Mouse (Mus musculus) adrenal gland, adult 2 months (tissue): ENCODE data around the gene Gm20388. TPM values are rescaled to one million over a fixed set of nuclear protein-coding genes. Genes with fewer than 3 reads are reported as not detected.

ENCODE experiments used
- DNase-seq: peaks from one replicate; pipeline ENCODE4 v3.0.0; 2021
- polyA plus RNA-seq: library from polyadenylated mRNA; depleted of rRNA; stranded (reverse); fragments of >200 nt; gene quantifications from 2 replicates; pipeline ENCODE4 v1.2.3, GENCODE M21; 2012
- total RNA-seq, 2 experiments: library from RNA; stranded (reverse); gene quantifications; 2 replicates each; pipeline ENCODE4 v1.2.3; 2021

Gm20388 gene
- total and polyA plus RNA-seq, 3 experiments = 5.9 to 50.1 (median 9.9) TPM

DNA sequence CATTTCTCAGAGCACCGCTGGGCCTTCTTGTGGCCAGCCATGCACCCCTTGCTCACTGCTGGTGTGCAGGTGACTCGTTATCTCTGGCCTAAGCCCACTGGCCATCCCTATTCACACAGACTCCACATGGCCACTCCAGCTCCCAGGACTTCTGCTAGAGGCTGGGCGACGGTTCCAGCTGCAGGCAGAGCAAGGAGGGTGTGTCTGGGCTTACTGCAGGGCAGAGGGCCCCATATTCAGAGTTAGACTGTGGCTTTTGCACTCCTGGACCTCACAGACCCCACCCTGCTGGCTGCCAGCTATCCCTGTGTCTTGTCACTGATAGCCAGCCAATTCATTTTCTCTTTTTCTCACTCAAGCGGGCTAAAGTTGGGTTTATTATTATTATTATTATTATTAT lies 773.4 kb downstream of the Gm20388 start:
- no peak for DNase-seq

DNA sequence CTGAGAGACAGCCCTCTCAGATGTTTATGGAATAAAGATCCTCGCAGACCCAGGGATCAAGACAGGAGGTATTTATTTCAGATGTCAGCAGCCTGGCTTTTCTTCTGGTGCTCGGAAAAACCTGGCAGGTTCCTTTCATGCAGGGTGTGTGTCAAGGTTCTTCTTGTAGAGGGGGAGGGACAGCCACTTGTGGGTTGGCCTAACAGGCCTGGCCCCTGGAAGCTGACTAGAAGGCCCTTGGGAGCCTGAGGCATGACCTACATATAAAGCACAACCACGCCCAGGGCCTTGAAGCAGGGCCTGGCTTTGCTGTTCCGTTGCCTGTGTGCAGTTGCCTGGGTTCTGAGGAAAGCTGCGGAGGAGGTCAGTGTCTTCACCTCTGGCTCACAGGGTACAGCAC lies 774.5 kb downstream of the Gm20388 start:
- peak; percentile 91 for DNase-seq

DNA sequence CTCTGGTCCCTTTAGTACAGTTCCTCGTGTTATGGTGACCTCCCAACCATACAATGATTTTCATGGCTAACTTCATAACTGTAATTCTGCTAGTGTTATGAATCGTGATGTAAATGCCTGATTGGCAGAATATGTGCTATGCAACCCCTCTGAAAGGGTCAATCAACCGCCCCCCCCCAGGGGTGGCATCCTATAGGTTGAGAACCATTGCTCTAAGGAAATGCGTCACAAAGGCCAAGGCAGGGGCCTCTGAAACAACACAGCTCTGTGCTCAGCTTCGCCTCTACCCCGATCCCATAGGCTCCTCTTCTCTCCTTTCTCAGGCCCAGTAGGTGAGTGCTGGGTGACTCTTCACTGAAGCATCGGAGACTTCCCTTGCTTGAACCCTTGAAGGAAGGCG lies 775.0 kb downstream of the Gm20388 start:
- DNase-seq = no peak

DNA sequence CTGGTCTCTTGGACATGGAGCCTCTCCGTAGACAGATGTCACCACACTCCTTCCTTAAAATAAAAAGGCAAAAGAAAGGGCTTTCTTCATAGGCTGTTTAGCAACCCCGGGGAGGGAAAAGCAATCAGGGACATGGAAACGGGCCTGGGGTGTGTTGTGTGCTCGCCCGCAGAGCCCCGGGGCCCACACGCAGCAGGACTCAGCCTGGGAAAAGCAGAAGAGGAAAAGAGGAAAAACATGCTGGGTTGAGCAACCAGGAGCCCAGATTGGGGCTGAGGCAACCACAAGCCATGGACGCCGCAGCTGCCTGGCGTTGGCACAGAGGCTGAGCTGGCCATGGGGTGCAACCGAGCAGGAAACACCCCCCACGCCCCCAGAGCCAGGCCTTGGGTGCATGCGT lies 775.4 kb downstream of the Gm20388 start:
- peak; percentile 70 for DNase-seq

DNA sequence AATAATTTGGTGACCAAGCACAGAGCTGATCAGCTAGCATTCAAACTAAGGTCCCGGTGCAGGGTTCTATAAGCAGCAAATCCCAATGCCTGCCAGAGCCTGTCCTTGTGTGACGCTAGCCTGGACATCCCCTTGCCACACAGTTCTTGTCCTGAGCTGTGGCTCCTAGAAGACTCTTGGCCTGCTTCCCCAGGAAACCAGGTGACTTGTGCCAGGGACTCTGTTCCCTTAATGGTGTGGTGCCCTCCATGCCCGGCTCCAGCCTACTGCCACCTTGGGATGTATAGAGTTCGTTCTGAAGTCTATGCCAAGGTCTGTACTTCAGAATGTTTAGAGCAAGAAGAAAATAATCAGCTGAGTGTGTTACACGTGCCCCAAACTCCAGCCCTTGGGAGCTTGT lies 775.9 kb downstream of the Gm20388 start:
- no peak for DNase-seq

DNA sequence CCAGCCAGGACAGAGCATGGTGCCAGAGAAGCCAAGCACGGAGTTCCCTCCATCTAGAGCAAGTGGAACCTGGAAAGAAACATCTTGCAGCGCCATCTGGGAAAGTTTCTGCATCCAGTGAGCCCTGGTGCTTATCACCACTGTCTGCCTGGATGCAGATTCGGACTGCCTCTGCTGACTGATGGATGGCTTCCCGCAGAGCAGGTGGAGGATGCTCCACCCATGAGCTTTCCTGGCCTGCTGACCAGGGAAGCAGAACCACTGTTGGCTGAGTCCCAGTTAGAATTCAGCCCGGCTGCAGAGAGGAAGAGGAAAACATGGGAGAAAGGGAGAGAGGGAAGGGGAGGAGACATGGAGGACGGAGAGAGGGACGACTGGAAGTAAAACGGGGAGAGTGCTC lies 777.1 kb downstream of the Gm20388 start:
- no peak for DNase-seq

DNA sequence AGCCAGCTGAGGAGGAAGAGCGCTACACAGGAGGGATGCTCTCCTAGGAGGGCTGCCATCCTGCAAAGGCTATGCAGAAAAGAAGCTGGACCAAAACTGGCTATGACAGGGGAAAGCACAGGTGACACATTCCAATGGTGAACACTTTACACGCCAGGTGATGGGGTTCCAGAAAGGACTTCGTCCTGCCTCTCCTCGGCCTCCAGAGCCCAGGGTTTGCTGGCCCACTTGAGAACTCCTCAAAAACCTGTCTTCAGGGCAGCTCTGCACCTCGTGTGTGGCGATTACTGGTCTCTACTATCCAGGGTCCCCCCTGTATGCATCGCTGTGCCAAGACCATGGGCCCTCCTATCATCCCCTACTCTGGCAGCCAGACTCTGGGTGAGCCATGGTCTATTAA lies 777.9 kb downstream of the Gm20388 start:
- no peak for DNase-seq

DNA sequence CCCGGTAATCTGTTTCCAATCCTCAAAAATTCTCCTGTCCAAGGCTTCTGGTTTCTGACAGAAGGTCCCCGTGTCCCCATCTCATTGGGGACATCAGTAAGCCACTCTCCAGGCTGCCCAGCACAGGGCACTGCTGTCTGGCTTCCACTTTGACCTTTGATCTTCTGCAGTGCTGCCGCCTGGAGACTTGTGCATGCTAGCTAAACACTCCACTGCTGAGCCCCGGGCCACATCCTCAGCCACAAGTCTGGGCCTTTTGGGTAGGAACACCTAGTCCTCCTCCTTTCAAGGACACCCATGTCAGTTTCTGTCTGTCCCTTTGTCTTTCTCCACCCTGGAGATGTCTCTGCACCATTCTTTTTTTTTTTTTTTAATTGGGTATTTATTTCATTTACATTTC lies 782.3 kb downstream of the Gm20388 start:
- DNase-seq = no peak

DNA sequence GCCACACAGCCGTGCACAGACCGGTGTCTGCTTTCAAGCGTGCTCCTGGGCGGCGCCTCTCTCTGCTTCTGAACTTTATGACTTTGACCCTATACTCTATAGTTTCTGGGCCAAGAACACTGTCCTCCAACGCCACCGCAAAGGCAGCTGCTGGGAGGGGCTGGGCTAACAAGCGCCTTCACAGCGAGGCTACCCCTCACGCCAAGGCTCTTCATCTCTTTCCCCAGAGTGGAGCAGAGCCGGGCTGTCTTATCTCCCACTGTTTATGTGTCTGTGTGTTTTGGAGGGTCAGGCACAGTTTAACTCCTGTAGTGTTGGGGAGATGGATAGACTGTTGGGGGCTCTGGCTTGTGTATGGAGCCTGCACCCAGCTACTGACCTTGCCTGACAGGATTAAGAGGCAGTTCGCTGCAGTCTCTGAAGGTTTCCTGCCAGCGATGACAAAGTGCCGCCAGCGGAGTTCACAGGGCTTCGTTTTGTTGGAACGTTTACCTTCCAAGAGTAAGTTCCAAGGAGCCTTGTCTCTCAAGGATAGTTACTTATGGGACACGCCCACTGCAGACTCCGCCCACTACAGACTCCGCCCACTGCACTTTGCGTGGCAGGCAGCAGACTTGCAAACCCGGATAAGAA lies 783.3 kb downstream of the Gm20388 start:
- DNase-seq = peak; percentile 47

DNA sequence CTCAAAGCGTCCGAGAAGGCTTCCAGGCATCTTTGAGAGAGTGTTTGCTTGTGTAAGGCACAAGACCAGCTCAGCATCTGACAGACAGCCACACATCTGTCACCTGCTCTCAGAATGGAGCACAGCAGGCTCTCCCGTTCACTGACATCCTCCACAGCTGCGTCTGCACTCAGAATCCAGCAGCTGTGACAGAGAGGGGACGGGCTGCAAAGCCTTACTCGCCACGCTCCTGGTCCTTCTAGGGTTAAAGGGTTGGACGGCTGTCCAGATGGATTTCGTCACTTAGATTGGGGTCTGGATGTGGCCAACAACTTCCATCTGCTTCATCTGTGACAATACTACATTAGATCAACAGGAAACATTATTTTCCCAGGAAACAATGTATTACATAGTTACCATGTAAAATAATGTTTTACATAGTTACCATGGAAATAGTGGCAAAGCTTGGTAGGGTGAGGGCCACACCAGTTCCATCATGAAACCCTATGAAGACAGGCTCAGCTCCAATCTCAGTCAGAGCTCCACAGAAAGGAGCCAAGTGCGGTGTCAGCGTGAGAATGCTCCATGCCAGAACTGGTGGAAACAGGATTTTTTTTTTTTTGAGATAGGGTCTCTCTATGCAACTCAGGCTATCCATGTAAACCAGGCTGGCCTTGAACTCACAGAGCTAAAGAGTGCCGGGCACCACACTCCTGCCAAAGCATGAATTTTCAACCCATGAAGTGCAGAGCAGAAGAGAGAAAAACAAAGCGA lies 785.9 kb downstream of the Gm20388 start:
- no peak for DNase-seq

DNA sequence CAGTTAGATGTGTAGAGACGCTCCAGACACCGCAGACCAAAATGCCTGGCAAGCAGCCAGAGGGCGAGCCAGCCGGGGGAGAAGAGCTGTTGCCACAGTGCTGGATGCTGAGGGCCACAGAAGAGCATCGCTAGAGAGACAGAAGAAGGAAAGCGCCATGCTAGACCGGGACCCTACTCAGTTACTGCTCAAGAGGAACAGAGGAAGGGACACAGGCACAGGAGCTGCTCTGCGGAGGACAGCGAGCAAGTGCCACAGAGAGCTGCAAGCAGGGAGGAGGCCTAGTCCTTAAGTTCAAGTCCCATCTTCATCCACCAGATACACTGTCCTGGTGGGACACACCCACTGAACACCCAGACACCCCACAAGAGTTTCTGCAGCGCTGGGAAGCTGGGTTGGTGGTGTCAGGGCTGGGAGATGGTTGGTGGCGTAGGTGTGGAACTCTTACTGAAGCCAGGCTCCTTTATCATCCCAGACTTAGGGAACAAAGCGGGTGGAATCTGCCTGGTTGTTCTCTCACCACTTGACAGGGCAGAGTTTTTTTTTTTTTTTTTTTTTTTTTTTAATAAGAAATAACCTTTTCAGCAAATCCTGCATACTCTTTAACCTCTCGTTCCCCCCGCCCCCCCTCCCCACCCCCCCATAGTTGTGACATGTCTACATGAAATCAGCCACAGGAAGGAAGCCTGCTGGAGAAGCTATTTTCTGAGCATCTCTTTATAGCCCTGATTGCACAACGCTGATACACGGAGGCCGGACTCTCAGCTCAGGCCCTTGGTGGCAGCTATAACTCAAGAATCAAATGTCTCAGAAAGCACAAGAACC lies 786.7 kb downstream of the Gm20388 start:
- DNase-seq = peak; percentile 55

DNA sequence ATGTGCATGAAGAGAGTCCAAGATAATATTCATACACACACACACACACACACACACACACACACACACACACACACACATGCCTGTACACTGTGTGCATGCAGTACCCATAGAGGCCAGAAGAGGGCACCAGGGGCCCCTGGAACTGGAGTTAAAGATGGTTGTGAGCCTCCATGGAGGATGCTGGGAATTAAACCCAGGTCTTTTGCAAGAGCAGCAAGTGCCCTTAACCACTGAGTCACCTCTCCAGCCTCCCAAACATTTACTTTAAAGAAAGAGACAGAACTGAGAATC lies 787.3 kb downstream of the Gm20388 start:
- no peak for DNase-seq

DNA sequence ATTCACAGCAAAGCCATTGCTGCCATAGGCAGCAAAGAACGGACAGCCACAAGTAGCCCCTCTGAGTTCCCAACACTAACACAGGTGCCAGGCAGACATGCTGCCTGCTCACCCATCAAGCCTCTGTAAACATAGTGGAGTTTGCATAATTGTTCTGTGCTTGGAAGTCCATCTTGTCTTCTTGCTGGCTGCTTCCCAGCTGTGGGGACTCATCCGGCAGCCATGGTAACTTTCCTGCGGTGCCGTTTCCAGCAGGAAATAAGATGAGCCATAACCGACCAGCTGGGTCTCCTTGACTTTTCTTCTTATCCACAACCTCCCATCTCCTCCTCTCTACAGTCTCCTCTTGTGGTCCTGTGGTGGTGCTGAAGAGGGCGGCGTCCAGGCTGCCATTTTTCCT lies 787.8 kb downstream of the Gm20388 start:
- DNase-seq = no peak

DNA sequence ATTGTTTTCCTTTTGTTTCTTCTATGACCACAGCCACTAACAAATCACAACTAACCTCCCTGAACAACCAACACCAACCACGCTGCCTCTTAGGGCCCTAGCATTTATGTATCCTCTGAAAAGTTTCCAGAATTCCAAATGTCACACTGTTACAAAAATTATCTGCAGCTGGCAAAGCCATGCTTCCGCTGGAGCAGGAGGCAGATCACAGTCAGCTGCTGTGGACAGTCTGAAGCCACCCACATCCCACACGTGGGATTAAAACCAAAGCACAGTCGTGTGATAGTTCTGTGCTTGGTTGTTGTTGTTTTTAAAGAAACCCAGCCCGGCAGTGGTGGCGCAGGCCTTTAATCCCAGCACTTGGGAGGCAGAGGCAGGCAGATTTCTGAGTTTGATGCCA lies 788.4 kb downstream of the Gm20388 start:
- DNase-seq = no peak

DNA sequence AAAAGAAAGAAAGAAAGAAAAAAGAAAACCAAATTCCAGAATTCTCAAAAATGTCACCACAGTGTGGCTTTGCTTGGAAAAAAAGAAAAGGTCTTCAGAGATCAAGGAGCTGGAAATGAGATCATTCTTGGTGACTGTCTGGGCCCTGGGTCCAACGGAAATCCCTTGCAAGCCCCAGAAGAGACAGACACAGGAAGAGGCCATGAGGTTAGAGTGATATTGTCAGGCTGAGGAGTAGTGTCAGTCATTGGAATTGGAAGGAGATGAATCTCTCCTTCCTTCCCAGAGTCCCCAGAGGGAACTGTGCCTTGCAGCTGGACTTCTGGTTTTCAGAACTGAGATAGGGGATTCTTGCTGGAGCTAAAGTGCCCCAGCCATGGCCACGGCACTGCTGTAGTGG lies 788.9 kb downstream of the Gm20388 start:
- DNase-seq = no peak

DNA sequence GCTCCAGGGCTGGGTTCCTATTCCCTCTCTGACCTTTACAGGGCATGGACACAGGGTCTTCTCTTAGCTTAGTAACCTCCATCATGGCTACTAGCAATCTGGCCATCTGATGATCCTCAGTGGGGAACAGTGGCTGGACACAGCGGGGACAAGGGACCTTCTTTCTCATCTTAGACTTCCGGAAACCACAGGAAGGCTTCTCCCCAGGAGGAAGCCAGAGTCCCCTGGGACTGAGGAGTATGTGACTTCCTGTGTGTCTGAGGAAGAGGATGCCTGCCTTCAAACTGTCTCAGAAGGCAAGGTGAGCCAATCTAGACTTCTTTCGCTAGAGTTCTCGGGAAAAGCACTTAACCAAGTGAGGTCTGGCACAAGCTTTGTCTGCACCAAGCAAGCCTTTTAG lies 789.4 kb downstream of the Gm20388 start:
- no peak for DNase-seq

DNA sequence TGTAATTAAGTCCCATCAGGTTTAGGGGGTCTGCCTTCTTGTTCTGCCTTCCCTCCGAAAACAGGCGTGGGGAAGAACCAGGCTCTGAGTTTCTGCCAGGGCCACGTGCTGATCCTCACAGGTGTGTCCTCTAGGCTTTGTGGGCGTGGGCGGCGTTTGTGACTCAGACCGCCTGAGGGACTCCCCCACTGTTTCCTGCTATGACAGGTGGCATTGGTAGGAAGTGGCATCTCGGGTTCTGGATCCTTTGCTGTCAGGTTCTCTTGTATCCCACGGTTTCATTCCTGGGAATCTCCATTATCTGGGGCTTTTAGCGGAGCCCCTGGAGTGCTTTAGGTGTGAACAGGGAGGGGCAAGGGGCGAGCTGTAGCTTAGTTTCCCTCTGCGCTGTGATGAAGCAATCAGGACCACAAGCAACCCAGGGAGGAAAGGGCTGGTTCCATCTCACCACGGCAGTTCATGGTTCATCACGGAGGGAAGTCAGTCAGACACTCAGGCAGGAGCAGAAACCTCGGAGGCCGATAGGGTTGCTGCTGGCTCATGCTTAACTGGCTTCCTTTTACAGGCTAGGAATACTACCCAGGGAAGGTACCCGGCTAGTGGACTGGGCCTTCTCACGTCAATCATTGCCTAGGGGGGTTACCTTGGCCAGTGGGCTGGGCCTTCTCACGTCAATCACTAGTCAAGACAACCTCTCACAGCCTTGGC lies 791.3 kb downstream of the Gm20388 start:
- DNase-seq = no peak

DNA sequence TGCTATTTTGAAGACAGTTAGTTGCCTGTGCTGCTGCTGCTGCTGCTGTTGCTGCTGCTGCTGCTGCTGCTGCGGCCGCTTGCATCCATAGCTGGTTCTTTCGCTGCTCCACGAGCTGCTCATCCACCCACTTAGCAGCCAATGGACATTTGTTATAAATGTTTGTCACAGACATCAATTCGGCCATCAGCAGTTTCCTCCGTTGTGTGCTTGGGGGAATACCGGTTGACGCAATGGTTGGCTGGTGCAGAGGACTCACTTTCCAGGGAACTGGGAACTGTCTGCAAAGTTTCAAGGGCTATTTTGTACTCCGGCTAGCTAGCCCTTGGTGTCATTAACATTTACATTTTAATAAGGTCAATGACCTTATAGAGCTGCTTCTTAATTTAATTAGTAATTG lies 793.6 kb downstream of the Gm20388 start:
- DNase-seq = no peak

DNA sequence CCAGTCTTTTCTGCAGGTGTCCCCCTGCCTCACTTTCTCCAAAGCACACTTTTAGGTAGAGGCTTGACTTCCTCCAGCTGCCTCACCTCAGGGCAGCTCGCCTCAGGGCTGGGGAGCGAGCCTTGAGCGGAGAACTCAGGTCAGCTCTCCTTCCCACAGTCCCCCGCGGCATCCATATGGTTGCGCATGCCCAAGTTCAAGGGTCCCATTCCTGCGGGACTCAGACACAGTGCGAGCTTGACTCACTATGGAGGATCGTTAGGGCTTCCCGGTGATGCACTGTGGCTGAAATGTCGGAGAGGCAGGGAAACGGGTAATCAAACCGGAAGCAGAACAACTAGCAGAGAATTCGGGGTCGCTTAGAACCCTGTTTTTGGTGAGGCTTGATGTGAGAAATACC lies 794.5 kb downstream of the Gm20388 start:
- no peak for DNase-seq

DNA sequence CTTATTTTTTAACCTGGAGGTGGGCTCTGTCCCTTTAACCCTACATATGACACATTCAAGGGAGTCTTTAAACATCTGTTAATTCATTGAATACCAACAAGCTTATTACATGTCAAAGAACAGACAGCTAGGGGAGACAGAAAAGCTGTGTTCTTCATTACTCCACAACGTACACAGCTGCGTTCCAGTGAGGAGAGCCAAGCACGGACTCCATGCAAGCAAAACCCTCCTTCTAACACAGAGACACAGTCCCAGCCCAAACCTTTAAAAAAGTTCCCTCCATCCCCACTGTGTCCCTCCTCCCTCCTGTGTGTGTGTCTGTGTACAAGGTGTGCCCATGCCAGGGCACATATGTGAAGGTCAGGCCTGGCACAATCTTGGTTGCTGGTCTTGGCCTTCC lies 795.6 kb downstream of the Gm20388 start:
- DNase-seq = no peak

DNA sequence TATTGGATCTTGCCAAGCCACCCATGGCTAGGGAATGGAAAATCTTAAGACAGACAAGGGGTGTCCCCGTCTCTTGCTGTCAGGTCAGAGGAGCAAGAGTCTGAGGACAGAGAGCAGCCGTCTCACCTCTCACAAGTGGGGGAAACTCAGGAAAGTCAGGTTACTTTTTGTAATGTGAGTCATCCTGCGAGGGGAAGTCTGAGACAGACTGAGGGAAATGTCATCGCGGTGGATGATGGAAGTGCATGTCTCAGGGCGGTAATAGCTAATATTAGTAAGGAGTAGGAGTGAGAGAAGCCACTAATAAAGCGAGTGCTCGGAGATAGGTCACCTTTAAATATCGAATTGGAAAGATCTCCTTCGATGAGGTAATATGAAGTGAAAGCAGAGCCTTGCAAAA lies 798.5 kb downstream of the Gm20388 start:
- DNase-seq = no peak

DNA sequence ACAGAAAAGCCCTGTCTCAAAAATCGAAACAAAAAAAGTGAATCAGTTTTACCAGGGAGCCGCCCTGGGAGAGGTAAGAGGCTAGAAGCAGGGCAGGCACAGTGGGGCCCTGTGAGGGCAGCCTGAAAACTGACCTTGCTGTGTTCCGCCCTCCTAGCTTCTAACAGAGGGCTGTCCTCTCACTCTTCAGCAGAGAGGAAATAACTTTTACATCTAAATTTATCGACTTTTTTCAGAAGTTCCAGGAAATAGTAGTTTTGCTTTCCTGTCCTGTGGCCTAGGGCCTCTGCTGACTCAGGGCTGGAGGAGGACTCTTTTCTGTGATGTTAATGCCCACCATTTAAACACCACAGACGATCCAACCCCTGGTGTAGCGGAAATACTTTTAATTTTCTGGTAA lies 804.6 kb downstream of the Gm20388 start:
- DNase-seq = no peak
